Mouse (Mus musculus): ENCODE measurements at regions not wholly inside any gene's neighbourhood (a gene's known extent, or its start where the extent isn't known, plus 50 kb on each side); places are given as distances from the start of the nearest gene placed in this dataset.

GRCm38 (mm10) chr3:157842872-157843271 lies 82.0 kb downstream of the Cth start:
- H3K4me2 ChIP-seq, result no peak overlapping the region
- 88% methylated on average over 3 of the region's 3 CpGs for WGBS
- H3K4me1 ChIP-seq (replicated peaks), result no peaks in the 10 kb centered on the region
- no peak for ATAC-seq (ENCODE audit: insufficient number of reproducible peaks, insufficient read depth, low FRiP score, low TSS enrichment, low read depth)
- H3K4me3 ChIP-seq (replicated peaks), result no peak overlapping the region
- H3K36me3 ChIP-seq, result no peaks in the 10 kb centered on the region
- H3K9me3 ChIP-seq, result no peaks in the 10 kb centered on the region
- H3K27me3 ChIP-seq, result no peaks in the 10 kb centered on the region
- H3K27ac ChIP-seq, result no peak overlapping the region
- no peak overlapping the region for H3K9ac ChIP-seq (replicated peaks)

- 72% methylated on average over 2 of the region's 2 CpGs for WGBS
These were observed 83.6 kb downstream of the Cth start for GRCm38 (mm10) chr3:157841164-157841719.

GRCm38 (mm10) chr3:157804307-157804706 lies 120.6 kb downstream of the Cth start:
- H3K9me3 ChIP-seq, result no peaks in the 10 kb centered on the region

More at GRCm38 (mm10) chr3:157841164-157841719, 83.6 kb downstream of the Cth start:
- Histone ChIP-seq H3K4me3 (replicated peaks) (no peak overlapping the region), H3K4me2 (no peak overlapping the region), H3K9ac (replicated peaks) (no peak overlapping the region), H3K9me3 (no peaks in the 10 kb centered on the region), H3K4me1 (replicated peaks) (no peaks in the 10 kb centered on the region), H3K27ac (no peak overlapping the region), H3K27me3 (no peaks in the 10 kb centered on the region), H3K36me3 (no peaks in the 10 kb centered on the region)
- ATAC-seq (ENCODE audit: insufficient number of reproducible peaks, insufficient read depth, low FRiP score, low TSS enrichment, low read depth), result no peak

GRCm38 (mm10) chr3:157803356-157803755 lies 121.5 kb downstream of the Cth start:
- H3K4me1 ChIP-seq (replicated peaks), result no peaks in the 10 kb centered on the region
- 67% methylated on average over 4 of the region's 4 CpGs for WGBS
- ATAC-seq (ENCODE audit: insufficient number of reproducible peaks, insufficient read depth, low FRiP score, low TSS enrichment, low read depth), result no peak
- H3K36me3 ChIP-seq, result no peaks in the 10 kb centered on the region
- H3K27me3 ChIP-seq, result no peaks in the 10 kb centered on the region
- H3K9me3 ChIP-seq, result no peaks in the 10 kb centered on the region
- no peak overlapping the region for H3K4me2 ChIP-seq
- no peak overlapping the region for H3K9ac ChIP-seq (replicated peaks)
- no peak overlapping the region for H3K27ac ChIP-seq
- H3K4me3 ChIP-seq (replicated peaks), result no peak overlapping the region

More at GRCm38 (mm10) chr3:157804307-157804706, 120.6 kb downstream of the Cth start:
- Histone ChIP-seq H3K36me3 (no peaks in the 10 kb centered on the region), H3K27ac (no peak overlapping the region), H3K4me2 (no peak overlapping the region), H3K4me1 (replicated peaks) (no peaks in the 10 kb centered on the region), H3K9ac (replicated peaks) (no peak overlapping the region), H3K27me3 (no peaks in the 10 kb centered on the region), H3K4me3 (replicated peaks) (no peak overlapping the region)
- ATAC-seq (ENCODE audit: insufficient number of reproducible peaks, insufficient read depth, low FRiP score, low TSS enrichment, low read depth), result no peak
- WGBS, result 63% methylated on average over 3 of the region's 3 CpGs

- Histone ChIP-seq H3K4me2 (no peak overlapping the region), H3K9ac (replicated peaks) (no peak overlapping the region), H3K27me3 (no peaks in the 10 kb centered on the region), H3K27ac (no peak overlapping the region), H3K4me3 (replicated peaks) (no peak overlapping the region), H3K9me3 (no peaks in the 10 kb centered on the region), H3K36me3 (no peaks in the 10 kb centered on the region), H3K4me1 (replicated peaks) (no peaks in the 10 kb centered on the region)
- ATAC-seq (ENCODE audit: insufficient number of reproducible peaks, insufficient read depth, low FRiP score, low TSS enrichment, low read depth), result no peak
- 70% methylated on average over 4 of the region's 4 CpGs for WGBS
These were observed 137.2 kb downstream of the Cth start for GRCm38 (mm10) chr3:157787559-157788256.

GRCm38 (mm10) chr3:157781071-157781470 lies 143.8 kb downstream of the Cth start:
- H3K4me1 ChIP-seq (replicated peaks), result no peaks in the 10 kb centered on the region
- H3K27me3 ChIP-seq, result no peaks in the 10 kb centered on the region
- WGBS, result 74% methylated on average over 4 of the region's 4 CpGs
- H3K4me2 ChIP-seq, result no peak overlapping the region
- H3K4me3 ChIP-seq (replicated peaks), result no peak overlapping the region
- no peaks in the 10 kb centered on the region for H3K9me3 ChIP-seq
- ATAC-seq (ENCODE audit: insufficient number of reproducible peaks, insufficient read depth, low FRiP score, low TSS enrichment, low read depth), result no peak
- no peaks in the 10 kb centered on the region for H3K36me3 ChIP-seq
- no peak overlapping the region for H3K9ac ChIP-seq (replicated peaks)
- H3K27ac ChIP-seq, result no peak overlapping the region

GRCm38 (mm10) chr3:157777779-157778178 lies 147.1 kb downstream of the Cth start:
- Histone ChIP-seq H3K9me3 (no peaks in the 10 kb centered on the region), H3K4me3 (replicated peaks) (no peak overlapping the region), H3K4me2 (no peak overlapping the region), H3K27ac (no peak overlapping the region), H3K27me3 (no peaks in the 10 kb centered on the region), H3K4me1 (replicated peaks) (no peaks in the 10 kb centered on the region), H3K36me3 (no peaks in the 10 kb centered on the region), H3K9ac (replicated peaks) (no peak overlapping the region)
- ATAC-seq (ENCODE audit: insufficient number of reproducible peaks, insufficient read depth, low FRiP score, low TSS enrichment, low read depth), result no peak
- 77% methylated on average over 1 of the region's 1 CpGs for WGBS

- H3K36me3 ChIP-seq, result no peaks in the 10 kb centered on the region
- H3K27me3 ChIP-seq, result no peaks in the 10 kb centered on the region
- no peak for ATAC-seq (ENCODE audit: insufficient number of reproducible peaks, insufficient read depth, low FRiP score, low TSS enrichment, low read depth)
- 67% methylated on average over 6 of the region's 6 CpGs for WGBS
- H3K27ac ChIP-seq, result no peak overlapping the region
- H3K4me1 ChIP-seq (replicated peaks), result no peaks in the 10 kb centered on the region
- no peak overlapping the region for H3K4me3 ChIP-seq (replicated peaks)
- no peak overlapping the region for H3K4me2 ChIP-seq
- no peaks in the 10 kb centered on the region for H3K9me3 ChIP-seq
- H3K9ac ChIP-seq (replicated peaks), result no peak overlapping the region
These were observed 161.2 kb downstream of the Cth start for GRCm38 (mm10) chr3:157763487-157764199.

GRCm38 (mm10) chr3:157759856-157760255 lies 165.0 kb downstream of the Cth start:
- H3K4me1 ChIP-seq (replicated peaks), result no peaks in the 10 kb centered on the region
- H3K36me3 ChIP-seq, result no peaks in the 10 kb centered on the region
- H3K9ac ChIP-seq (replicated peaks), result no peak overlapping the region
- no peaks in the 10 kb centered on the region for H3K9me3 ChIP-seq
- H3K4me3 ChIP-seq (replicated peaks), result no peak overlapping the region
- no peak for ATAC-seq (ENCODE audit: insufficient number of reproducible peaks, insufficient read depth, low FRiP score, low TSS enrichment, low read depth)
- H3K27me3 ChIP-seq, result no peaks in the 10 kb centered on the region
- H3K27ac ChIP-seq, result no peak overlapping the region
- WGBS, result 83% methylated on average over 1 of the region's 1 CpGs
- H3K4me2 ChIP-seq, result no peak overlapping the region

- H3K4me3 ChIP-seq (replicated peaks), result no peak overlapping the region
- H3K4me1 ChIP-seq (replicated peaks), result no peaks in the 10 kb centered on the region
- no peak overlapping the region for H3K9ac ChIP-seq (replicated peaks)
- H3K27ac ChIP-seq, result no peak overlapping the region
- no peaks in the 10 kb centered on the region for H3K36me3 ChIP-seq
- H3K4me2 ChIP-seq, result no peak overlapping the region
- WGBS, result 84% methylated on average over 4 of the region's 4 CpGs
- ATAC-seq (ENCODE audit: insufficient number of reproducible peaks, insufficient read depth, low FRiP score, low TSS enrichment, low read depth), result no peak
- no peaks in the 10 kb centered on the region for H3K9me3 ChIP-seq
- H3K27me3 ChIP-seq, result no peaks in the 10 kb centered on the region
These were observed 170.1 kb downstream of the Cth start for GRCm38 (mm10) chr3:157754826-157755225.

GRCm38 (mm10) chr3:157750266-157750665 lies 174.6 kb downstream of the Cth start:
- Histone ChIP-seq H3K27me3 (no peaks in the 10 kb centered on the region), H3K36me3 (no peaks in the 10 kb centered on the region), H3K4me2 (no peak overlapping the region), H3K4me3 (replicated peaks) (no peak overlapping the region), H3K9me3 (no peaks in the 10 kb centered on the region), H3K27ac (no peak overlapping the region), H3K9ac (replicated peaks) (no peak overlapping the region), H3K4me1 (replicated peaks) (no peaks in the 10 kb centered on the region)
- 81% methylated on average over 3 of the region's 3 CpGs for WGBS
- ATAC-seq (ENCODE audit: insufficient number of reproducible peaks, insufficient read depth, low FRiP score, low TSS enrichment, low read depth), result no peak

Data from limb, embryonic 12.5 days (tissue).